Mouse (Mus musculus) left cerebral cortex, postnatal 25 days (tissue): ENCODE results near the gene Tctex1d4. TPM values are rescaled to one million over a fixed set of nuclear protein-coding genes. Genes with fewer than 3 reads are reported as not detected.

ENCODE experiments used
- DNase-seq, 2 experiments: peaks; one replicate each; pipeline ENCODE4 v3.0.0; 2022; ENCODE audit warnings: low spot score in 2 of 2, mixed read lengths in 1 of 2
- intact Hi-C: fragments of 180-260 bp; cut with DNase I; formaldehyde crosslinking; loops from one replicate; pipeline ENCODE4 v1.15.1; 2025
- microRNA-seq, 2 experiments: library from miRNA; unstranded; fragments of <30 nt; microRNA quantifications; one replicate each; pipeline ENCODE4 v1.2.0; 2022
- total RNA-seq, 2 experiments: library from RNA; stranded (reverse); gene quantifications; 2 replicates each; pipeline ENCODE4 v1.2.3; 2021

The Tctex1d4 gene
- total RNA-seq, 2 experiments from 2014 or later, result not detected

DNA sequence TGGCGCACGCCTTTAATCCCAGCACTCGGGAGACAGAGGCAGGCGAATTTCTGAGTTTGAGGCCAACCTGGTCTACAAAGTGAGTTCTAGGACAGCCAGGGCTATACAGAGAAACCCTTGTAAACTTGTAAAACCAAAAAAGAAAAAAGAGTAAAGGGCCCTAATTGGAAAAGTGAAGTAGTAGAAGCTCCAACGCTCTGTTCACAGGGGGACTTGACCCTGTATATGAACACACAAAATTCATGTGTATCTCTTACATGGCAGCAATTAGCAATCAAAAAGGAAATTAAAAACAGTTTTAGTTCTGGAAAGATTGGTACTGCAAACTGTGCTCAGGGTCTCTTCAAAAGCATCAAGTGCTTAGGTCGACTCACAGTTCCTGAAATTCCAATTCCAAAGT lies 29.8 kb downstream of the Tctex1d4 start:
- no peak for DNase-seq
- intact Hi-C loops, result no loop called here

DNA sequence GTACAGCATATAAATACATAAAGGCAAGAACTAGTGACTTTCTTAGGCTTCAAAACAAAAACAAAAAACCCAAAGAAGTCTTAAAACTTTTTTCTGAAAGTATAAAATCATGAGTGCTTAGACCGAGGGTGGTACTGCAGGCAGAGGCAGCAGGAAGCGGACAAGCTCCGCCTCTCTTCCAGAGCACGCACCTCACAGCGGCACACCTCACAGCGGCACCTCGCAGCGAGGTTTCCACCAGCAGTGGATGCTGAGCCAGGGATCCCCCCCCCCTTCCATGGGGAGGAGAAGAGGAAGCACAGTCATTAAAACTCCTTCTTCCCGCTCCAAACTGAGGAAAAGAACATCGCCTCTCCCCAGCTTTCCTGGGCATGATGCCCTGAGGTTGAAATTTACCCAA lies 33.1 kb downstream of the Tctex1d4 start:
- DNase-seq, result no peak
- intact Hi-C loops, result loop anchor here (10.0 kb wide), 1 partner anchor 295 kb away; no protein-coding TSS in a partner anchor

DNA sequence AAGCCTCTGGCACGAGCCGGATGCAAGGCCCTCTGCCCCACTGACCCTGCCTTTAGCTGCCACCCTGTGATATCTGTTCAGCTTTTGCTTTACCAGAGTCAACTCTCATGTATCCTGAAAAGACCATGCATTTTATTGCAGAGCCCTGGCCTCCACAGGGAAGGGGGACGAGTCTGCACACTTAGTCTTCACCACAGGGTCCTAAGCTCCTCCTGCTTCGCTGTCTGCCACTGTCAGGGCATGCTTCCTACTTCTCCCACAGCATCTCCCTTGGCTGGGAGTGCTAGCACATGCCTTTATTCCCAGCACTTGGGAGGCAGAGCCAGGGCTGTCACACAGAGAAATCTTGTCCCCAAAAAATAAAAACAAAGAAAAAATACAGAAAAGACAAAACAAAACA lies 34.6 kb downstream of the Tctex1d4 start:
- intact Hi-C loops, result loop anchor here (10.0 kb wide), 1 partner anchor 294 kb away; no protein-coding TSS in a partner anchor
- DNase-seq, result no peak

DNA sequence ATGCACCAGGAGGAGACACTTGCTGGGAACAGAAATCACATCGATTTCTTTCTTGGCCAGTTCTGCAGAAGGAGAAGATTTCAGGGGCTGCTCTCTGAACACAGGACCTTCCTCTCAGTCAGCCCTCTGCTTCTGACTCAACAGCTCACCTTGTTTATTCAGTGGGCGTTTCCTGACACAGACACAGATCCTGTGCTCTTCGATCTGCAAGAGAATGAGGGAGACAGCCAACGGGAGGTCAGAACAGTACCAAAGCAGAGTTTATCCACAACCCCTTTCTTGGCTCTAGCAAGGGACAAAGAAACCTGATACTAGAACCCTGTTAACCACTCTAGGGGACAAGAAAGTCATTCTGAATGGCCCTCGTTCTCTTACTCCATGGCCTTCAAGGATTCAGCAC lies 43.3 kb downstream of the Tctex1d4 start:
- intact Hi-C loops, result loop anchor here (10.0 kb wide), 1 partner anchor 285 kb away; no protein-coding TSS in a partner anchor
- no peak for DNase-seq

Small RNAs within 50 kb of the gene (microRNA-seq; reads per million reads assigned to microRNA genes)
- 0 reads per million in 2 experiments for gene Gm22398

Other genes with a start within 250 kb of the Tctex1d4 start
- gene Zswim5, start 249.4 kb upstream of the Tctex1d4 start, total RNA-seq, result 10 to 100 TPM; 10.4 to 11.5 TPM
- gene Urod, start 132.4 kb upstream of the Tctex1d4 start, total RNA-seq, result 10 to 100 TPM; 50.4 to 62.1 TPM
- gene Hectd3, start 131.5 kb upstream of the Tctex1d4 start, total RNA-seq, result 10 to 100 TPM; 36.8 to 44.2 TPM
- gene Eif2b3, start 107.4 kb upstream of the Tctex1d4 start, total RNA-seq, result 10 to 100 TPM; 18.5 to 19.7 TPM
- gene Ptch2, start 30.7 kb upstream of the Tctex1d4 start, total RNA-seq, result 1 to 10 TPM; 1.4 to 2.0 TPM
- gene Btbd19, start 1.1 kb upstream of the Tctex1d4 start, total RNA-seq, result 10 to 100 TPM; 13.0 to 14.0 TPM
- 10 to 100 TPM; 11.4 to 16.3 TPM for gene Plk3, start 7.2 kb downstream of the Tctex1d4 start, total RNA-seq
- 100 to 1,000 TPM; 452 to 469 TPM for gene Rps8, start 29.4 kb downstream of the Tctex1d4 start, total RNA-seq
- gene Kif2c, start 55.8 kb downstream of the Tctex1d4 start, total RNA-seq, result under 1 TPM; 0.14 to 0.21 TPM
- gene Tmem53, start 125.2 kb downstream of the Tctex1d4 start, total RNA-seq, result 1 to 10 TPM; 2.4 to 5.2 TPM
- under 1 TPM in 1 of 2 experiments, not detected in 1; 0.55 TPM for gene Armh1, start 125.3 kb downstream of the Tctex1d4 start, total RNA-seq